Mouse (Mus musculus): ENCODE measurements around the gene Vmp1.

Gene Vmp1

DNA sequence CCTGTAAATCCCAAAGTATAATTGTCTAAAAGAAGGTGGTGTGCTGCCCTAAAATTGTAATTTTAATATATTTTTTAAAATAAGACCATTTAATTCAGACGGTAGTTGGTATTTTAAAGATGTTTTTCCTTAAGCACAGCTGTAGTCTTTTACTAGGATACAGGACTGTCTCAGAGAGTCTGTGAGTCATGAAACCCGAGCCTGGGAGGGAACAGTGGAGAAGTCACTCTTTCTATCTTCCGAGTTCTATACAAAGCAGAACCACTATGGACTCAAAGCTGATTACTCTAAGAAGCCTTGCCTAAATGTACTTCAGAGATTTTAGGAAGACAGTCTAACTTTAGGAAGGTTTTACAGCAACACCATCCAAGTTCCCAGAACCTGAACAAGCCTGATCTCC lies 81.5 kb downstream of the Vmp1 start:
- no peak for DNase-seq (ENCODE audit: low read depth, low spot score)

DNA sequence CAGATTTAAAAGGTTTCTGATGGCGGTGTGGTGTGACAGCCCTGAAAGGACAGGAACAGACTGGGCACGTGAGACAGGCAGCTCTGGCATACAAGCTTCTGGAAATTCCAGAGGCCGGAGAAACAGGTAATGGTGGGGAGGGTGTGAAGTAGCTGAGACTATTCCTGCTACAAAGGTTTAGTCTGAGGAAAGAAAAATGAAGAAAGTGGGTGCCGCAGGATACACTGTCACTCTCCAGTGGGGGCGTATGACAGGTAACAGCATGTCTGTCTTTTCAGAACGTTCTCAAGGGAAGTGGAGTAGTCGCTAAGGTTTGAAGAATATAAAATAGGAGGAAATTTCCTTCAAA lies 83.5 kb downstream of the Vmp1 start:
- no peak for DNase-seq (ENCODE audit: low read depth, low spot score)

DNA sequence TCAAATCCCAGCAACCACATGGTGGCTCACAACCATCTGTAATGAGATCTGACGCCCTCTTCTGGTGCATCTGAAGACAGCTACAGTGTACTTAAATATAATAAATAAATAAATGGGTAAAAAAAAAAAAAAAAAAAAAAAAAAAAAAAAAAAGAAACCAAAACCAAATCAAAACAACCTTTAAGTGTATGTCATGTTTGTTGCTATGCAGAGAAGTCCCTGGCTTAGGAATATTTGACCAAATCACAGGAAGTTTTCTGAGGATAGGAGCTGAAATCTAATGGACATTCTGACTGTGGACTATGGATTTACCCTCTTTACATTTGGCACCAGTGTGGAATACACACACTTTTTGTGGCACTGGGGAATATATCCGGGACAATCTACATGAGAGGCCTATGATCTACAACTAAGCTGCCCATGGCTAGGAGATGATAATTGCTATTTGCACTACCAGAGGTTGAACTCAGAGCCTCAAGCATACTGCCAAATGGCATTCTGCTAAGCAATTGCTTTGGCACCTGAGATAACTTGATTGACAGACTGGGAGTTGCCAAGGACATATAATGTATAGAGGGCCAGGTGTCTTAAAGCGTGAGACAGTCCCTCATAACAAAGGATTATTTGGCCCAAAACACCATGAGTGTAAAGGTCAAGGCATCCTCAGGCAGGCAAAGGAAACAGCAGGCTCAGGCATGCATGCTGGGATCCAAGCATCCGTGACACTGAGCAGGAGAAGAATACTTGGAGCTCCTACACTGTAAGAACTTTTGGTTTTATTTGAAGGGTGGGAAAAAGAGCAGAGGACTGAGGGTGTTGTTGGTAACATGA lies 84.0 kb downstream of the Vmp1 start:
- DNase-seq (ENCODE audit: low read depth, low spot score) = no peak

DNA sequence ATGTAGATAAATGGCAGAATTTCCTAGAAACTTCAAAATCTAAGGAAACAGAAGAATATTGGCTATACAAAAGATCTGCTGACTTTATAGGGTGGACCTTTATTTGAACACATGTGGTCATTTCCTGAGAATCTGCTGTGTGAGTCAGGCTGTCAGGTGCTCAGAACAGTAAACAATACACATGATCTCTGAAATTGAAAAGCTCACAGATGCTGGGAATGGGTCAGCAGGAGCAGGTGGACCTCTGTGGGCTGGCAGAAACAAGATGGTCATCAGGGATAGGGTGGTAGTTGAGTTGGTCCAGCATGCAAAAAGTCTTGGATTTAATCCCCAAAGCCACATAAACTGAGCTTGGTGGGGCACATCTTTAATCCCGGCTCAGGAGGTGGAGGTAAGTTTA lies 85.1 kb downstream of the Vmp1 start:
- no peak for DNase-seq (ENCODE audit: low read depth, low spot score)

DNA sequence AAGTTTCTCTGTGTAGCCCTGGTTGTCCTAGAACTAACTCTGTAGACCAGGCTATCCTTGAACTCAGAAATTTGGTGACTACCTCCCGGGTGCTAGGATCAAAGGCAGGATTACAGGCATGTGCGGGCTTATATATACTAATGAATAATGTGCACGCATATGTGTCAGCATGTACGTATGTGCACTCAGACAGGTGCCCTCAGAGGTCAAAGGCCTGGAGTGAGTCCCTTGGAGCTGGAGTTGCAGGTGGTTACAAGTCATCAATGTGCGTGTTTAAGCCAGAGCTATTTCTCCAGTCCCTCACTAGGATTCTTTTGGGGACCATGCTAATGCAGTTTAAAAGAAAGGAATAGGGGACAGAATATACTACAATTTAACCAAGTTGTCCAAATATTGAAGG lies 85.5 kb downstream of the Vmp1 start:
- no peak for DNase-seq (ENCODE audit: low read depth, low spot score)

DNA sequence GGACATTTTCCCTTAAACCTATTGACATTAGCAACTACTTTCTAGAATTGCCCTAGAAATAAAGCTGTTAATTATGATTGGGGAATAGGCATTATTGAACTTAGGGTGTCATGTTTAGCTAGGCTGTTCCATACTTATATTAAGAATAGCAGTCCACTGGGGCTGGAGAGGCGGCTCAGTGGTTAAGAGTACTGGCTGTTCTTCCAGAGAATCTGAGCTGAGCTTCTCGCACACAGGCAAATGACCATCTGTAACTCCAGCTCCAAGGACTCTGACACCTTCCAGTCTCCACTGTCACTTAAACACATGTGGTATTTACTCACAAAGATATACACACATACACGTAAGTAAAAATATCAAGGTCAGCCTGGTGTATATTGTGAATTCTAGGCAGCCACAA lies 86.7 kb downstream of the Vmp1 start:
- no peak for DNase-seq (ENCODE audit: low read depth, low spot score)

DNA sequence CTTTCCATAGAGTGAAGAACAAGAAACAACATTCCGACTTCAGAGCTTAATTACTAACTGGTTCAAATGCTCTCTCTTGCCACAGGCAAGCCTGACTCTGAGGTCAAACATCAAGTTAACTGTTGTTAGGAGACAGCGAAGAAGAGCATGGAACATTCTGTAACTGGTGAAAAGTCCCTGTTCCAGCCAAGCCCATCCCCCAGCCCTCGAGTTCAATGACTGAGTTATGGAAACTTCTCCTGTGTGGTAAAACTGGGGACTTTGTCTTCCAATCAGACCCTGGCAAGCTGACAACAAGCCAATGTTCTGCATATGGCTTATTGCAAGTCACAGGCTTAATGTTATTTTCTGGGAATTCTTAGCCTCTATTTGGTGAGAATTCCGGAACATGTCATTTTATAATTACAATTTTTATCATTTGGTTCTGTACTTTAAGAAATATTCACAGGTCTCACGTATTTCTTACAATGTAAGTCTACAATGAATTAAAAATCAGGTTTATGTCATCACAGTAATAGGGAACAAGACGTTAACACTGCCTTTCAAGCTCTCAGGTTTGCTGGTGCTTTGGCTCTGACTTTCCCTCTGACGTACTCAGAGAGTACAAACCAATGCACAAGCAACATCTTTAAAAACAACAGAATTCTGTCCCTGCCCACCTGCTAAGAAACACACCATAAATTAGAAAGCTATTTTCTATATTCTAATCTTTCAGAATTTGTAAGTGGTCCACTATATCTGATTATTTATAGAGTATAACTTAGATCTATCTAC lies 87.3 kb downstream of the Vmp1 start:
- no peak for DNase-seq (ENCODE audit: low read depth, low spot score)

DNA sequence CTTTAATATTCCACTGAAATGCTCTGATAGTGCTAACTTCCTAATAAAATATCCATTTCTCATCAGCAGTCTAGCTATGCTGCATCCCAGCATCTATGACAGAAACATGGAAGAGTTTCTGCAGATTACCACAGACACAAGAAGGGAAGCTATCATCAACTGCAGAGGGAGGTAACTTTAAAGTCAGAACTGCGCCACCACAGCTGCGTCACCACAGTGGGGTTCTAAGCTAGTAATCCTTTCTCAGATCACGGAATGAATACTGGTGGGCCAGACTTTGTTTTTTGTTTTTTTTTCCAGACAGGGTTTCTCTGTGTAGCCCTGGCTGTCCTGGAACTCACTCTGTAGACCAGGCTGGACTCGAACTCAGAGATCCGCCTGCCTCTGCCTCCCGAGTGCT lies 88.3 kb downstream of the Vmp1 start:
- no peak for DNase-seq (ENCODE audit: low read depth, low spot score)

DNA sequence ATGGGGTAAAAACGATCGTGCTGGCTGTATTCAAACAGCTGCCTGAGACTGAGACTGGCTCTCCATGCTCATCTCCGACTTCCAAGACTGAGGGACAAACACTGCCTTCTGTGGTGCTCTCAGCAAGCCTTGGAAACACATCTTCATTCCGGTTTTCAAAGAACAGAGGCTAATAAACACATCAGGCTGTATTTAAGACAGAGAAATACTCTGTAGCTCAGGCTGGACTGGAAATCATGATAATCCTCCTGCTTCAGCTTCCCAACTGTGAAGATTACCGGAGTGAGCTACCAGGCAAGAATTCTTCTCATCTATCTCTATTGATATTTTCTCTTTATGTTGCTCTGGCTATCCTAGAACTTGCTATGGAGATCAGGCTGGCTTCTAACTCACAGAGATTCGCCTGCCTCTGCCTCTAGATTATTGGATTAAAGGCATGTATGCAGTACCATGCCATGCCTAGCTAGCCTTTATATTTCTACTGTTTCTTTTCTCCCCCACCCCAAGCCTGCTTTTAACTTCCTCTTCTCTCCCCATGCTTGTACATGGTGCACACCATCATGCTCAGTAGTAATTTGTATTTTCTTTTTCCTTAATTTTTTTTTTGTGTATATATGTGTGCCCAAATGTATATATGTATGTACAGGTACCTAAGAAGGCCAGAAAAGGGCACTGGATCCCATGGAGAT lies 89.3 kb downstream of the Vmp1 start:
- no peak for DNase-seq (ENCODE audit: low read depth, low spot score)

DNA sequence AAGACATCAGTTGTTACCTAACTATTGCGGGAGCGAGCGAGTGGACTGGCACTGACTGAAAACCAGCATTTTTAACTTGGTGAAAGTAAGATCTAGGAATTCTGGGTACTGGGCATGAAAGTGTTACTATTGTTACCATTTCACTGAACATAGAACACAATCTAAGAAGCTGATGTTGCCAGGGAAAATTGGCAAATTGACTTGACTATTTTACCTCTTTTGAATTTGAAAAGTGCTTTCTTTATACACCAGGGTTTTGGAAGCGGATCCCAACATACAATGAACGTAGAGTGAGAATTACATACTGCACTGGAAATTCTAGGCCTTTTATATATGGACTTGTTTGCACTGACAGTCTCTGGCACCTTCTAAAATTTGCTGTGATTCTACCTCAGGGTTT lies 90.2 kb downstream of the Vmp1 start:
- no peak for DNase-seq (ENCODE audit: low read depth, low spot score)

DNA sequence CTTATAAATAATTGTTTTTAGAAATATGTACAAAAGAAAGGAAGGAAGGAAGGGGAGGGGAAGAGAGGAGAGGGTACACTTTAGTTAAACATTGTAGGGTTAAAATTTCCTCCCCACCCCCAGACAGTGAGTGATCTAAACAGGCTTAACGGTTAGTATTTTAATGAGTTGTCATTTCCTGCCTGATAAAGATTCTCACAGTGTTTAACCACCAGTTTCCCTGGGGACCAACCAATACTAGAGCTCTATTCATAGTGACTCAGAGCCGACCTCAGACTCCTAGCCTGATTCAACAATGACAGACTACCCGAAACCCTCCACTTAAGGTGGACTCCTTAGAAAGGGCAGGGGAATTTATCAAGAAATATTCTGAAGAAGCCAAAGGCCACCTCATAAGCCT lies 90.6 kb downstream of the Vmp1 start:
- DNase-seq (ENCODE audit: low read depth, low spot score) = no peak

DNA sequence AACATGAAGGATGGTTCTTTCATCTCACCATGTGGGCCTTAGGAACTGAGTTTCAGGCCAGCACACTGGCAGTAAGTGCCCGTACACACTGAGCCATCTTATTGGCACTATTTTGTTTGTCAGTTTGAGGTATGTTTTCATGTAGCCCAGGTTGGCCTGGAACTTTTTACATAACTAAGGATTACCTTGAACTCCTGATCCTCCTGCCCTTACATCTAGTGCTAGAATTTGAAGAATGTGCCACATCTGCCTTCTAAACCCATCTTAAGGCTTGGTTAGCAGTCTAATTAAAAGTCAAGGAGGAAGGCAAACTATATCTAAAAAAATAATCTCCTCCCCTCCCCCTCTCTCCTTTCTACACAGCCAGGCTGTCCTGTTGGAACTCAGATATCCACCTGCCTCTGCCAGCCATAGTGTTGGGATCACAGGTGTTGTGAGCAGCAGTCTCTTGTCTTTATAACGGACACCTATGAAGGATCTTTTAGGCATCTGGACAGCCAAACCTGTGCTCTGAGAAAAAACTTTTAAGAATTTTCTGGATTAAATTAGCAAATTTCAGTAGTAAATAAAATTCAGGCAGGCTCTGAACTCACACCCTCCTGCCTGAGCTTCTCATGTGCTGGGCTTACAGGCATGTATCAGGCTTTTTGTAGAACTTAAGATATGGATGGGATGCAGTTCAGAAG lies 91.6 kb downstream of the Vmp1 start:
- no peak for DNase-seq (ENCODE audit: low read depth, low spot score)

DNA sequence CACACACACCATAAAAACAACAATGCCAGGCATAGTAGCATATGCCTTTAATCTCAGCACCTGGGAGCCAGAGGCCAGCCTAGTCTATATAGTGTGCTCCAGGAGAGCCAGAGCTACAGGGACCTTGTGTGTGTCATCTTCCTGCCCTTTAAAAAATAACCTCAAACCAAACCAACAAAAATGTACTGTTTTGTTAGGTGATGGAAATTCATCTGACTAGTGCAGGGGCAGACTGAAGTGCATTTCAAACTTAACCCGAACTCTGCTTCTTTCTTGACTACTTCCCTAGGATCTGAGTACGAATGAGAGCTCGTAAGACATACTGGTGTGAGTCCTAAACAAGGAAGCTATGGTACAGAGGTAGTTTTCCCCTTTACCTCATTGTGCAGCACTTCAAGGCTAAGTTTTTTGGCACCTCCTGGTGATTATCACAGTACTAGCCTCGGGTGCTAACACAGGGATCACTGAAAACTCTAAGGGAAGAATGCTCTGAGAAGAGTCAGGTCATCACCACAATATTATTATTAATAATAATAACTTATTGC lies 92.3 kb downstream of the Vmp1 start:
- no peak for DNase-seq (ENCODE audit: low read depth, low spot score)

DNA sequence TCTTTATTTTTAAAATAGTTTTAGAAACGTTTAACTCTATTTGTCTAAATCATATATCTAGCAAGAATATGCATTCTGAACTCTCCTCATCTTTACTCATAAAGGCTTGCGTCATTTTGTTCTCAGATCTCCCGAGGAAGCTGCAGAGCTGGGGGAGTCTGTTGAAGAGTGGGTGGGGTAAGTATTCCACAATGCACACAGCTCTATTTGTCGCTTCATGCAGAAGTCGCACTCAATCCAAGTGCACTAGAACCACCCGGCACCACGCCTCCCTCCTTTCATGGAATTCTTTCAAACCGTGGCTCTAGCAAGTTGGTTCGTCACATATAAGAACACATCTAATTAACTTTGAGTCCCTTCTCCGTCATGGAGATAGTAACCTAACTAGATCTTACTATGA lies 93.1 kb downstream of the Vmp1 start:
- no peak for DNase-seq (ENCODE audit: low read depth, low spot score)

DNA sequence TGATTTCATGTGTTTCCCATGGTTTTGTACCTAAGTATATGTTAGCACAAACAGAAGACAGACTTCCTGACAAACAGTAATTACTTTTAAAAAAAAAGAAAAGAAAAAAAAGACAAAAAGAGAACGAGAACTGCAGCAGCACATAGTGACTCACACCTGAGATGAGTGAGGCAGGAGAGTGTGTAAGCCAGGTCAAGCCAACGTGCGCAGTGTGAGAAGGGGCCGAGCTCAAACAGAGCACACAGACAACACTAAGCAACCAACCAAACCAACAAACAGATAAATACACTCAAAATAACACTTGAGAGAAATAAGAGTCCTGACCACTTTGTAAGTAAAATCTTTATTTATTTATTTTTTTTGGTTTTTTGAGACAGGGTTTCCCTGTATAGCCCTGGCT lies 93.6 kb downstream of the Vmp1 start:
- DNase-seq (ENCODE audit: low read depth, low spot score) = no peak

DNA sequence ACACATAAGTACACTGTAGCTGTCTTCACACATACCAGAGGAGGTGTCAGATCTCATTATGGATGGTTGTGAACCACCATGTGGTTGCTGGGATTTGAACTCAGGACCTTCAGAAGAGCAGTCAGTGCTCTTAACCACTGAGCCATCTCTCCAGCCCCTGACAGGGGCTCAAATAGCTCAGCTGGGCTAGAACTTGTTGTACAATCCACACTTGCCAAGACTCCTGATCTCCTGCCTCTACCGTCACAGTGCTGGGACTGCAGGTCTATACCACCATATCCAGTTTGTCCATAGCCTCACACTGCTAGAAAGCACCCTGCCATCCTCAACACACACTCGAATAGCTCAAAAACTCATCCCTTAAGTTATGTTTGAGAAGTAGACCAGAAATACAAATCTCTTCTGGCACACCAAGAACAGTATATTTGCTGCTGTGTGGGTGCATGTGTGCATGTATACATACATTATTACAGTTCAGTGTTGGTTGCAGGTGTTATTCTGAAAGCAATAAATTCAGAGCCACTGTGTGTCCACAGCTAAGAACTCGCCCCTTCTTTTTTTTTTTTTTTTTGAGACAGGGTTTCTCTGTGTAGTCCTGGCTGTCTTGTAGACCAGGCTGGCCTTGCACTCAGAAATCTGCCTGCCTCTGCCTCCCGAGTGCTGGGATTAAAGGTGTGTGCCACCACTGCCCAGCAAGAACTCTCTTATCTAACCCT lies 94.9 kb downstream of the Vmp1 start:
- DNase-seq (ENCODE audit: low read depth, low spot score) = no peak

DNA sequence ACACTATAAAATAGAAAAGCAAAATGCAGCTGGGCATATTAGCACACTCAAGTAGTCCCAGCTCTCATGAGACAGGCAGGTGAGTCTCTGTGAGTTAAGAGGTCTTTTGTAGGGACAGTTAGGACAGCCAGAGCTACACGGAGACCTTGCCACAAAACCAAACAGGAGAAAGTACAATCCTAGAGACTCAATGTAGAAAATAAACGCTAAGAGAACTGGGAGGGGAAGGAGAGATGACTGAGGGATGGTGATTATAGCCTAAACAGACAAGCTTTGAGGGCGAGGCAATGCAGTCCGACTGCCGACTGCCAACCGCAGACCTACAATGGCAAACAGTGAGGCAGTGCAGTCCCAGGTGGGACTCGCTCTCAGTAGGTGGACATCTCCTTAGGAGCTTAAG lies 95.8 kb downstream of the Vmp1 start:
- DNase-seq (ENCODE audit: low read depth, low spot score) = no peak

DNA sequence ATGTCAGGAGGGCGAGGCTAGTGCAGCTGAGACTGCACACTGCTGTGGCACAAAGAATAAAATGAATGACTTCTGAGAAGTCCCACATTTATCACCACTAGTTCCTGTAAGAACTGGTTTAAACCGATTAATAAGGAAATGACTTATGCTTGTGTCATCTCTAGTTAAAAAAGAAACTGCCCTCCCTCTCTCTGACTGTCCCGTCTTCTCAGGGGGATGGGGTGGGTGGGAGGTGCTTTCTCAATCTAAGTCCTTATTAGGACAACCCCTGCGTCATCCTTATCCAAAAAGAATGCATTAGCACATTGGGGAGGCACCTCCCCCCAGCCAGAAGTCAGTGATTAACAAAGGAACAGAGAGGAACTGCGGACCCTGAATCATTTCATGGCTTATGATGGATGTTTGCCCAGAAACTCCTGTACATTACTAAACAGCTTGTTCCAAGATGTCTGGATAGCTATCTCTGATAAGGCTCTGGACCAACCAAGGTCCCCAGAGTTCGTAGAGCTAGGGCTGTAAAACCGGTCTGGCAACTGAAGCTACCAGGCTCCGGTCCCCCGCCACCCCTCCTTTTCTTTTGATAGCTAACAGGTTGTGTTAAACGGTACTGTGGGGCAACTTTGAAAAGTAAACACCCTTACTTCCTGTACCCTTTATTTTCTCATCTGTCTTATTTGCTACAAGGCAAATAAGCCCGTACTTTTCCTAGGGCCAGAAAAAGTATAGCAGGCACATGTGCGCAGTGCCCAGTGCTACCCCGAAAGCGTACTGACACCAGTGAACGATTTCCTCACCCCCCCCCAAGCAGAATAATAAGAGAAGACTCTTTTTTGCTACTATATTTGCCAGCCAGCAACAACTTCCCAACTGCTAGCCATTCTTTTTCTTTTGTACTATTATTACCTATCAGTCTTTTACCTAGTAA lies 96.5 kb downstream of the Vmp1 start:
- DNase-seq (ENCODE audit: low read depth, low spot score) = peak; percentile 79

DNA sequence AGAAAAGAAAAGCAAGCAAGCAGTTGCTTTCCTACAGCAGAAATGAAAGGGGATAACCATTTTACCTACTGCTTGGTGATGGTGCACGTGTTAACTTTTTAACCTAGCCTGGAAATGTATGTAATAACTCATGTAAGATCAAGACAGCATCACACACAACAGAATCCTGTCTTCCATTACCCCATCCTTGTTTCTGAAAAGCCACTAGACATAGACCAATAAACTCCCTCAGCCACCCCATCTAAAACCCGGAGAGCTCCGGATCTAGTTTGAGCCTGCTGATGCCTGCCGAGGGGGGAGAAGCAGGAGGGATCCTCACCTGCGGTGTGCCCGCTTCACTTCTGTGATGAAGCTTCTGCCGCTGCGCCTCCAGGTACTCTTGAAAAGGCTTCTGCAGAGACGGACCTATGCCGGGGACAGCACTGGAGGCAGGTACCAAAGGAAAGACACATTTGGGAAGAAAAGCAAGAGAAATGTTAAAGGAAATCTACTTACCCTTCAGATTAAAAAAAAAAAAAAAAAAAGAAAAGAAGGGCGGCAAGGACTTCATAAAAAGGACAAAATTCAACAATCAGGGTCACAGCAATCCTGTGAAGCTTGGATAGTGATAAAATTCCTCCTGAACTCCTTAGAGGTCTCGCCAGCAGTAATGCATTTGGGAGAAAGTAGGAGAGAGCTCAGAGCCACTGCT lies 97.3 kb downstream of the Vmp1 start:
- peak; percentile 58 for DNase-seq (ENCODE audit: low read depth, low spot score)

DNA sequence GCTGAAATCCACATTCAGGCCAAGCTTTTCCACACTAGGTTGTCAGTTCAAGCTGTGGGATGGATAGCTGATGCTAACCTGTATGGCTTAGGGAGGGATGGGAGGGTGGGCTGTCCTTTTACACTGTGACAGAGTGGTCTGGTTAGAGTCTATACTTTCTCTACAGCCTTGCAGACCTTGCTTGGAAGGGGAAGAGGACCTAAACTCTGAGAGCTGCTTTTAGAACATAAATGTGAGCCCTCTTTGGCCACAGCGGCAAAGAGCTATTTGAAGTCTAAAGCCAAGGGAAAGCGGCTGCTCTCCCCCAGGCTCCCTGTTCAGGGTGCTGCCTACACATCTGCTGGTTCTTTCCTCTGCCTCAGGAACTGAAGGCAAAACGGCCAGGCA lies 98.0 kb downstream of the Vmp1 start:
- DNase-seq (ENCODE audit: low read depth, low spot score) = no peak
